Mouse (Mus musculus) cerebellum, postnatal 4 days (tissue): ENCODE data around the gene Hist1h2bn.
"Not testable (repeated sequence)": the region's sequence is repeated elsewhere in the genome, so short reads cannot be mapped to it uniquely, and the experiment has no call there.

ENCODE experiments used
- DNase-seq, 2 experiments: peaks; one replicate each; pipeline ENCODE4 v3.0.0; 2022; ENCODE audit warnings: low spot score in 2 of 2, mixed read lengths in 1 of 2

Hist1h2bn gene

GRCm38 (mm10) chr13:21781021-21781555, 27.2 kb downstream of the Hist1h2bn start:
- DNase-seq: no peak

- DNase-seq: no peak
Measured at GRCm38 (mm10) chr13:21781639-21782038, 27.7 kb downstream of the Hist1h2bn start.

- peak in 1 of 2 experiments; percentile 15 for DNase-seq
Measured at GRCm38 (mm10) chr13:21782361-21783254, 28.7 kb downstream of the Hist1h2bn start.

DNA sequence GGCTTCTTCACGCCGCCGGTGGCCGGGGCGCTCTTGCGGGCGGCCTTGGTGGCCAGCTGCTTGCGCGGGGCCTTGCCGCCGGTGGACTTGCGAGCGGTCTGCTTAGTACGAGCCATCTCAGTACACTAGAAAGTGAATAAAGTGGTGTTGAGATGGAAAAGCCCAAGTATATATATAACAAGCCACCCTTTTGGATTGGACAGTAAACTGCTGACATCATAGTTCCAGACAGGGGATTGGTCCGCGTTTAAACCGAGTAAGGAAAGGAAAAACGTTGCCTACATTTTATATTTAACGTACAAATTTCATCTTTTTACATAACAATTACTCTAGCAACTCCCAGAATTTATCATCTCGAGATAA, 29.3 kb downstream of the Hist1h2bn start, which contains the start of gene Hist1h3i:
Gene Hist1h3i, minus strand, starts transcription at position 116 of the 363 bp plus-strand sequence.
- DNase-seq: peak in 1 of 2 experiments; percentile 42

DNA sequence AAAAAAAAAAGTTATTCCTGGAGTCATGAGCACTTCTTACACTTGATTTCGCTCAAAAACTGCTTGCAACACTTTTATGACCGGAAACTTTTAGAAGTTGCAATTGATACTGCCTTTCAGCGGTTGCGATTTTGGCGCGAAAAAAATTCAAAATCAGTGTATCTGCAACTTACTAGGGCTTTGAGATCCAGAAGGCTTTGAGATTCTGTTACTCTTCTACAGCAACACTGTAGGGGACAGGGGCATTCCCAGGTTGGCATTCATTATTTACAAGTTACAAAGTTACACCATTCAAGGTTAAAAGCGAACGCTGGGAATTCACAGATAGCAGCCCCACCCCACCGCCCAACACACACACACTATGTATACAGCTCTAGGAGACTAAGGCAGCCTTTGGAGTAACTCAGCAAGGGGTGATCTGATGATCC, 29.8 kb downstream of the Hist1h2bn start:
- peak in 1 of 2 experiments; percentile 9 for DNase-seq

DNA sequence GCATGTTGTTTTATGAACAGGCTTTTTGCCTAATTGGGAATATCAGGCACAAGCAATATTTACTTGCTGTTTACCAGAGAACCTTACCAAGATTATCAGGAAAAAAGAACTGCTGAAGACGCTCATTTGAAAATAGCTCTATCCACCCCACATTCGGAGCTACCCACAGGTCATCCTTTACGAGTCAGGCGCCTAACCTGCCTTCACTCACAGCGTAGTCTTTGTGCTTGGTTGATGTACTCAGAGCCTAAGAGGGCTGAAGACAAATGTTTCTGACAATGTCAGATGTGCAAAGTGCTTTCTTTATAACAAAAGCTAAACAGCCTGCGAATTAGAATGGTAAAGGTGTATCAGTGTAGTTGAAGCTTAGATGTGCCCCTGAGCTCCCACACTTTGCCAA, 30.4 kb downstream of the Hist1h2bn start:
- DNase-seq: no peak

DNA sequence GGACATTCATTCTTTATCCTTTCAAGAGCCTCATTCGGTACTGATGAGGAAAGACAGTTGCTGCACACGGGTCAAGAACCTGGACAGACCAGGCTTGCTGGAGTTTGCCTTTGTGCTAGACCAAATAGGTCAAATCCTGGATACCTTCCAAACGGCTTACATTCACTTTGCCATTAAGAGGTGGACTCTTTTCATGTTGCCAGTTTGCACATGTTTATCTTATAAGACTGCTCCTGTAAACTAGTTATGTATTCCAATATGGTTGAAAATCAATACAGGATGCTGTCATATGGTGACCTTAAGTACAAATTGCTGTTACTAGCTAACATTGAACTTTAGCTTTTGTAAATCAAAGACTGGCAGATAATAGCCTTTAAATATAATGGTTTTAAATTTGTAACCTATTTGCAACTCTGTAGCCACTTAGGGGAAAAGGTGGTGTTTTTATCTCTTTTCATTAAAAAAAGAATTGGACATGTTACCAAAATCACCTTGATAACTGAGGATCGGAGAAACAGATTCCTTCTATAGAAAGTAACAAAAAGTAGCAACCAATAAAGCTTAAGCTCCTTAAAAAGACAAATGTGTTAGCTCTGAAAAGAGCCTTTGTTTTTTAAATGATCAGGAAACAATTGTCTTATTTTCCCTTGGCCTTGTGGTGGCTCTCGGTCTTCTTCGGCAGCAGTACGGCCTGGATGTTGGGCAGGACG, 32.4 kb downstream of the Hist1h2bn start:
- DNase-seq: no peak

- peak; percentile 34 to 84 for DNase-seq
Measured at GRCm38 (mm10) chr13:21786899-21787629, 33.1 kb downstream of the Hist1h2bn start, which contains the start of the genes Hist1h2an and Hist1h2bp. TSS of gene Hist1h2an (minus strand) at chr13:21787218. TSS of gene Hist1h2bp (plus strand) at chr13:21787461.

DNA sequence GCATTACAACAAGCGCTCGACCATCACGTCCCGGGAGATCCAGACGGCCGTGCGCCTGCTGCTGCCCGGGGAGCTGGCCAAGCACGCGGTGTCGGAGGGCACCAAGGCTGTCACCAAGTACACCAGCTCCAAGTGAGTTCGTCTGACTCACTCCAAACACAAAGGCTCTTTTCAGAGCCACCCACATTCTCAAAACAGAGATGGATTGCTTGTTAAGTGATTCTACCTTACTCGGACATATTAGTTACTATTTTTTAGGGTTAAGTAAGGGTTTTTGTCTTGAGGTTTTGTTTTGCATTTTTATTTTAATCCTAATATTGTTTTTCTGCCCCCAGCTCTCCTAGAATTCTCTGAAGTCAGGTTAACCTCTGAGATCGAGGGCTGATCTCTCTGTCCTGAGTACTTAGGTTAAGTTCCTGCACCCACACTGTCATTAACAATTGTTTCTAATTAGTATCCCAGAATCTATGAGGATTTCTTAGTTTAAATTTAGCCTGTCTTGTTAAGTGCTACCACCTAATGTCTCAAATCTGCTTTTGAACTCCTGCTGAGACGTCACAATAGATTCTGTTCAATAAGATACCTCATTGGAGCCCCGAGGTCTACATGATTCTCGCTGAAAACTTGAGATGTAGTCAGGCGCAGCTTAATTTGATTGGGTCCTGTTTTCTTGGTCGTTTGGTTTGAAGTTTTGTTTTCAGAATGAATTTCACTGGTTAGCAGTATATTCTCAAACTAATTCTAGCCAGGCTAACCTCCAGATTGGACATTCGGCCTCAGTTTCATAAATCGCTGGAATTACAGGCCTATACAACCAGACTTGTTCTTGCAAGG, 34.1 kb downstream of the Hist1h2bn start:
- DNase-seq: no peak

DNA sequence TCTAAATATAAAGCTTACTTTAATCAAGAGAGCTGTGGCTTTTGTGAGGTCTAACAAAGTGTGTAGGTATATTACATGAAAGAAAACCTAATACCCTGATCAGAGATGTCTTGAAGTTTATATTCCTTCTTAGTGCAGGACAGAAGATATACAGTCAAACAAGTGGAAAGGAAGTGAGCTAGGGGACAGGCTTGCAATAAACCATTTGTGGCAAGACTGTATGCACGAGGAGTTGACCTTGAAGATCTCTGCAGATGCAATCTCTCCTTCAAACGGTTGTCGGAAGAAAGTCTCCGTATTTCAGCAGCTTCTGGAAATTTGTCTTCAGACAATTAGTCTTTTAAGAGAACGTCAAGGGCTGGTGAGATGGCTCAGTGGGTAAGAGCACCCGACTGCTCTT, 36.0 kb downstream of the Hist1h2bn start:
- DNase-seq: no peak

GRCm38 (mm10) chr13:21790601-21791283, 36.8 kb downstream of the Hist1h2bn start:
- DNase-seq: no peak

GRCm38 (mm10) chr13:21795584-21795983, 41.7 kb downstream of the Hist1h2bn start:
- no peak for DNase-seq

DNA sequence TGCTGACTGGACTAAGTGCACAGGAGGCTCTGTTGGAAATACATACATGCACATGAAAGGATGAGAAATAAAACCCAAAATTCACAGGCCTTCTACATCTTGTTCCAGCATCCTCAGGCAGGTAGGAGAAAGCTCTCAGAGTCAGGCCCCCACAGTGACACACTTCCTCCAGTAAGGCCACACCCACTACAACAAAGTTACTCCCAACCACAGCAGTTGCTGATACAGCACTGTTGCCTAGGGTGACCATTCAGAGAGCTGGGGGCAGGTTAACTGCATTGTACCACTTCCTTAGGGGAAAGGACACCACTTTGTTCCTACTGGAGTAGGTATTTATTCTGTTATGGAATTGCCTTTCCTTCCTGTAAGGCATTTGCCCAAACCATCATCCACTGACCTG, 43.2 kb downstream of the Hist1h2bn start:
- DNase-seq: not testable (repeated sequence)

GRCm38 (mm10) chr13:21803058-21803457, 49.1 kb downstream of the Hist1h2bn start:
- DNase-seq: not testable (repeated sequence)
